Mouse (Mus musculus) stomach, embryonic 15.5 days (tissue): ENCODE measurements around the gene 1700001O22Rik. TPM values are rescaled to one million over a fixed set of nuclear protein-coding genes. Genes with fewer than 3 reads are reported as not detected.

ENCODE experiments used
- polyA plus RNA-seq: library from polyadenylated mRNA; unstranded; fragments of >200 nt; fragmentation: Nextera tagmentation; extraction: Ambion mirVana; gene quantifications from 2 replicates; pipeline ENCODE4 v1.2.1, GENCODE M21; 2015

1700001O22Rik gene
- polyA plus RNA-seq, 1 experiment from 2014 or later, result 2.9 TPM

Other genes with a start within 250 kb of the 1700001O22Rik start
- 0.71 and 0.72 TPM in 2 replicates for gene Cstad, start 208.6 kb downstream of the 1700001O22Rik start, polyA plus RNA-seq
- gene Ntmt1, start 4.2 kb upstream of the 1700001O22Rik start, polyA plus RNA-seq, result 78.8 and 82.3 TPM in 2 replicates
- 29.5 and 30.1 TPM in 2 replicates for gene Asb6, start 26.7 kb upstream of the 1700001O22Rik start, polyA plus RNA-seq
- 3.8 and 4.3 TPM in 2 replicates for gene Prrx2, start 31.3 kb upstream of the 1700001O22Rik start, polyA plus RNA-seq
- gene Ptges, start 126.2 kb upstream of the 1700001O22Rik start, polyA plus RNA-seq, result 6.7 and 9.0 TPM in 2 replicates
- 30.6 and 31.1 TPM in 2 replicates for gene Tor1b, start 149.3 kb upstream of the 1700001O22Rik start, polyA plus RNA-seq
- gene Tor1a, start 164.3 kb upstream of the 1700001O22Rik start, polyA plus RNA-seq, result 73.9 and 74.5 TPM in 2 replicates
- 53.8 TPM in 2 replicates for gene BC005624, start 178.5 kb upstream of the 1700001O22Rik start, polyA plus RNA-seq
- 17.4 and 19.0 TPM in 2 replicates for gene Usp20, start 178.6 kb upstream of the 1700001O22Rik start, polyA plus RNA-seq